Mouse (Mus musculus): Measurements from ENCODE around the gene Eif4b.

DNA sequence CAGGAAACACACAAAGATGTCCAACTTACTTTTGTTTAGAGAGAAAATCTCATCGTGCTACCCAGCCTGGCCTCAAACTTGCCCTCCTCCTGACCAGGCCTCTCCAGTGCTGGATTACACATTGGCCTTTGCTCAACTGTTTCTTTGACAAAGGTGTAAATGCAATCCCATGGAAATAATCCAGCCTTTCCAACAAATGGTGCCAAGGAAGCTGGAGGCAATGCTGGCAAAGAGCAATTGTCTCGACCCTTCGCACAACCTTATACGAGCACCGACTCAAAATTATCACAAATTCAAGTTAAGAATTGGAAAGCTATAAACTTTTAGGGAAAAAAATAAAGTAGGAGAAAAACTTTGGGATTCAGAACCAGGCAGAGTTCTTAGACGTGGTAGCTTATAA lies 25.6 kb upstream of the Eif4b start:
- TF ChIP-seq CTCF (IDR thresholded peaks at IDR 0.05; ENCODE audit: borderline replicate concordance, insufficient read depth, low read depth, low read length), result no peak
- TF ChIP-seq POLR2A (IDR thresholded peaks at IDR 0.05; ENCODE audit: borderline replicate concordance, insufficient read depth, low read length), result no peak

Measured in cerebellum, adult 2 months (tissue).